Mouse (Mus musculus) left cerebral cortex, adult 9 months (tissue): Measurements from ENCODE around the gene Ntm.

Experiments
- DNase-seq, 2 experiments: peaks; one replicate each; pipeline ENCODE4 v3.0.0; 2022; ENCODE audit warnings: low spot score in 2 of 2

Gene Ntm

GRCm38 (mm10) chr9:29661468-29662145 lies 301.3 kb downstream of the Ntm start:
- DNase-seq, result peak in 1 of 2 experiments; percentile 69

GRCm38 (mm10) chr9:29660059-29660613 lies 302.8 kb downstream of the Ntm start:
- no peak for DNase-seq

- no peak for DNase-seq
Observed at GRCm38 (mm10) chr9:29657761-29658465, 305.0 kb downstream of the Ntm start.

GRCm38 (mm10) chr9:29654885-29655284 lies 308.1 kb downstream of the Ntm start:
- peak in 1 of 2 experiments; percentile 50 for DNase-seq

GRCm38 (mm10) chr9:29653678-29654235 lies 309.2 kb downstream of the Ntm start:
- DNase-seq, result no peak

- no peak for DNase-seq
Observed at GRCm38 (mm10) chr9:29652854-29653253, 310.1 kb downstream of the Ntm start.

GRCm38 (mm10) chr9:29651856-29652255 lies 311.1 kb downstream of the Ntm start:
- no peak for DNase-seq

GRCm38 (mm10) chr9:29651226-29651625 lies 311.7 kb downstream of the Ntm start:
- DNase-seq, result no peak

GRCm38 (mm10) chr9:29650679-29651078 lies 312.3 kb downstream of the Ntm start:
- peak in 1 of 2 experiments; percentile 58 for DNase-seq

GRCm38 (mm10) chr9:29650266-29650665 lies 312.7 kb downstream of the Ntm start:
- no peak for DNase-seq

GRCm38 (mm10) chr9:29648256-29648655 lies 314.7 kb downstream of the Ntm start:
- no peak for DNase-seq

- no peak for DNase-seq
Observed at GRCm38 (mm10) chr9:29647764-29648163, 315.2 kb downstream of the Ntm start.

- DNase-seq, result no peak
Observed at GRCm38 (mm10) chr9:29645796-29646400, 317.0 kb downstream of the Ntm start.

GRCm38 (mm10) chr9:29642997-29643657 lies 319.8 kb downstream of the Ntm start:
- DNase-seq, result peak in 1 of 2 experiments; percentile 86

GRCm38 (mm10) chr9:29637335-29637734 lies 325.6 kb downstream of the Ntm start:
- no peak for DNase-seq

GRCm38 (mm10) chr9:29617181-29617580 lies 345.8 kb downstream of the Ntm start:
- DNase-seq, result no peak

GRCm38 (mm10) chr9:29612020-29612612 lies 350.8 kb downstream of the Ntm start:
- peak in 1 of 2 experiments; percentile 48 for DNase-seq

GRCm38 (mm10) chr9:29610867-29611266 lies 352.1 kb downstream of the Ntm start:
- DNase-seq, result peak in 1 of 2 experiments; percentile 37

- peak in 1 of 2 experiments; percentile 35 for DNase-seq
Observed at GRCm38 (mm10) chr9:29597665-29598064, 365.3 kb downstream of the Ntm start.

- no peak for DNase-seq
Observed at GRCm38 (mm10) chr9:29595321-29595720, 367.6 kb downstream of the Ntm start.
